Mouse (Mus musculus) CD4-positive naive resting alpha-beta T cell, adult 57 days (primary cell): Measurements from ENCODE around the gene Acot11. TPM values are rescaled to one million over a fixed set of nuclear protein-coding genes. Genes with fewer than 3 reads are reported as not detected.

Experiments used
- total RNA-seq: library from RNA; stranded (reverse); gene quantifications from one replicate; pipeline ENCODE4 v1.2.4, GENCODE M21; 2023

The Acot11 gene
- total RNA-seq: 2.7 TPM

DNA sequence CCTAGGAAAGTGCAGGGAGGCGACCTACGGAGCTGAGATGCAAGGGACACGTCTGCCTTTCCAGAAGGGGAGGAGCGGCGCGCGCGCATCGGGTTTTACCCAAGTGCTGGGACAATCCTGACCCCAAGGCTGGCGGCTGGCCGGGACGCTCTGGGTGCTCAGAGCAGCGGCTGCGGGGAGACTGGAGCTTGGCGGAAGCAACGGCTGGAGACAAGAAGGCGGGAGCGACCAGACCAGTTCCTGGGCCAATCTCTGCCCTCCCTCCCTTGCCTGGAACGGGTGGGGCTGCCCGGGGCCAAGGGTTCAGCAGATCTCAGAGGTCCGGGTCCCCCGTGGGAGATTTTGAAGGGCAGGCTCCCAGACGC lies at the start of gene Acot11:
Gene Acot11, minus strand, starts transcription at position 89 of the 365 bp plus-strand sequence.

DNA sequence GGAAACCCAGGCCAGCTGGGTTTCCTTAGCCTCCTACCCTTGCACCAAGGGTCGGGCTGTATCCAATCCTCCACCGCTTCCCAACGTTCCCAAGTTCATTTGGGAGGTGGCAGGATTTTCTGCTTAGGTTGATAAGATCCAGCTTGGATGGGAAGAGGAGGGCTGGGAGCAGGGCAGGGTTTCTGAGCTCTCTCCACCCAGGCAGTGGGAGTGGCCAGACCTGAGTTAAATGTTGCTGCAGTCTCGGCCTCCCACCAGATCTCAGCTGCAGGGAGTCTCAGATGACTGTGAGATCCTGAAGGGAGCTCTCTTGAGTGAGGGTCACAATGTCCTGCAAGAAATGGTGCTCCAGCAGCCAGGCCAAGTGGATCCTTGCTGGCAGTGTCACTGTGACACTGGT lies 71.2 kb downstream of the Acot11 start, which contains the start of gene Fam151a:
Gene Fam151a, plus strand, starts transcription at position 254 of the 400 bp plus-strand sequence.

DNA sequence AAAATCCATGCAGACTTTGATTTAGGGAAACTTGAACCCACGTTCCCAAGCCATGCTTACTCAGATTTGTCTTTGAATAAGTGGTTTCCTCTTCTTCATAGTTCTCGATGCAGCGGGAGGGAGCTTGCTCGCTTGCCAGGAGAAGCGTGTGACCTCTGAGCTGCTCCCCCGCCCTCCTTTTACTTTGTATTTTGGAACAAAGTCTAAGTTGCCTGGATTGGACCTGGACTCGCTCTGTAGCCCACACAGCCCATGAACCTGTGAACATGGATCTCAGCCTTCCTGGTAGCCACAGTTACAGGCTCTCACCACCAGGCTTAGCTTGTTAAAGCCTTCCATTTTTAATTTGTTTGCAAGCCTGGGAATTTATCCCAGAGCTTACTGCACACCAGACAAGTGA lies 74.0 kb downstream of the Acot11 start, which contains the start of gene Mroh7:
Gene Mroh7, minus strand, starts transcription at position 112 of the 400 bp plus-strand sequence.

Other genes starting within 250 kb of the Acot11 start
- gene Dhcr24, start 244.0 kb downstream of the Acot11 start, total RNA-seq: 23.4 TPM
- not detected for gene Lexm, start 187.8 kb downstream of the Acot11 start, total RNA-seq
- gene Ttc22, start 182.6 kb downstream of the Acot11 start, total RNA-seq: not detected
- 6.8 TPM for gene Pars2, start 153.9 kb downstream of the Acot11 start, total RNA-seq
- 38.4 TPM for gene Ttc4, start 126.1 kb downstream of the Acot11 start, total RNA-seq
- not detected for gene Mroh7, start 74.1 kb downstream of the Acot11 start, total RNA-seq
- not detected for gene Fam151a, start 71.1 kb downstream of the Acot11 start, total RNA-seq
- 124 TPM for gene Ssbp3, start 105.7 kb upstream of the Acot11 start, total RNA-seq